28 mouse cellular contexts compared by ENCODE assay signal in genomic region chr10:29686982-29687381, GRCm38 (mm10).
DNase-seq lines count a peak whose midpoint lies in the region; ATAC-seq lines count a peak whose summit lies in the region.
"Had no signal": no experiment of that assay in that cellular context is flagged by ENCODE, and none has a peak within 500 bp of the region (broad histone marks: within the 10 kb centered on the region; RNA-seq: fewer than 3 reads in every experiment).

No protein-coding gene starts in this region.

- H3K4me2 ChIP-seq in kidney, embryonic 14.5 days (replicated peaks; ENCODE audit: low read depth, low read length), result no peak overlapping the region
- H3K4me2 ChIP-seq in neural tube, embryonic 12.5 days (replicated peaks), result no peak overlapping the region
- H3K4me2 ChIP-seq: embryonic facial prominence, embryonic 12.5 days; forebrain, embryonic 12.5 days; heart, embryonic 13.5 days; hindbrain, embryonic 14.5 days had no signal

- H3K36me3 ChIP-seq in kidney, embryonic 14.5 days (ENCODE audit: control insufficient read depth, insufficient read depth, low read length), result no peaks in the 10 kb centered on the region
- no peaks in the 10 kb centered on the region for H3K36me3 ChIP-seq in neural tube, embryonic 12.5 days
- H3K36me3 ChIP-seq: embryonic facial prominence, embryonic 12.5 days; forebrain, embryonic 12.5 days; heart, embryonic 10.5 days; heart, embryonic 13.5 days had no signal

- no peak overlapping the region for H3K27ac ChIP-seq in kidney, embryonic 14.5 days (ENCODE audit: low read depth, low read length)
- no peak overlapping the region for H3K27ac ChIP-seq in neural tube, embryonic 12.5 days
- H3K27ac ChIP-seq: embryonic facial prominence, embryonic 12.5 days; forebrain, embryonic 12.5 days; heart, adult 2 months; heart, embryonic 10.5 days; heart, embryonic 13.5 days; hindbrain, embryonic 14.5 days; hindbrain, postnatal 0 days had no signal

- no peak overlapping the region for H3K4me3 ChIP-seq in kidney, embryonic 14.5 days (ENCODE audit: low read length)
- no peak overlapping the region for H3K4me3 ChIP-seq in neural tube, embryonic 12.5 days
- H3K4me3 ChIP-seq: embryonic facial prominence, embryonic 12.5 days; erythroblast, embryonic 14.5 days; forebrain, embryonic 12.5 days; heart, adult 2 months; heart, embryonic 10.5 days; heart, embryonic 13.5 days had no signal

- DNase-seq in kidney, postnatal 25 days, result no peak
- no peak for DNase-seq in neural tube, embryonic 10.5 days (ENCODE audit: extremely low spot score, low spot score)
- peak; percentile 23 for DNase-seq in embryo, embryonic 11.5 days (ENCODE audit: low read depth, low spot score)
- no peak for DNase-seq in urinary bladder, postnatal 36 days (ENCODE audit: low spot score in 2 of 2)
- DNase-seq in ovary, postnatal 10 days (ENCODE audit: low spot score), result no peak
- DNase-seq: adrenal gland, adult 2 months; adrenal gland, postnatal 14 days; cerebellum, adult 11 months; cerebellum, adult 2 months; cerebellum, adult 9-11 months; cerebellum, postnatal 25 days; gastrocnemius, postnatal 10 days; gastrocnemius, postnatal 36 days; heart, adult 2 months; heart, postnatal 14 days; heart, postnatal 4 days had no signal

- no peaks in the 10 kb centered on the region for H3K27me3 ChIP-seq in kidney, embryonic 14.5 days (ENCODE audit: control insufficient read depth, insufficient read depth, low read length)
- H3K27me3 ChIP-seq in neural tube, embryonic 12.5 days (replicated peaks), result no peaks in the 10 kb centered on the region
- H3K27me3 ChIP-seq: embryonic facial prominence, embryonic 12.5 days; forebrain, embryonic 12.5 days; heart, embryonic 13.5 days had no signal

- H3K9ac ChIP-seq in kidney, embryonic 14.5 days (ENCODE audit: low read depth, low read length), result no peak overlapping the region
- H3K9ac ChIP-seq in neural tube, embryonic 12.5 days, result no peak overlapping the region
- H3K9ac ChIP-seq: embryonic facial prominence, embryonic 12.5 days; forebrain, embryonic 12.5 days; heart, embryonic 13.5 days; hindbrain, embryonic 14.5 days had no signal

- WGBS in kidney, embryonic 14.5 days, result 37% methylated on average over 5 of the region's 5 CpGs
- WGBS in neural tube, embryonic 12.5 days, result 36% methylated on average over 5 of the region's 5 CpGs

- H3K9me3 ChIP-seq in kidney, embryonic 14.5 days (ENCODE audit: control insufficient read depth, low read length), result no peaks in the 10 kb centered on the region
- no peaks in the 10 kb centered on the region for H3K9me3 ChIP-seq in neural tube, embryonic 12.5 days
- H3K9me3 ChIP-seq: embryonic facial prominence, embryonic 12.5 days; forebrain, embryonic 12.5 days; heart, embryonic 10.5 days; heart, embryonic 13.5 days had no signal

- ATAC-seq in kidney, embryonic 14.5 days (ENCODE audit: low FRiP score, low TSS enrichment), result peak; percentile 79; the same call in 1 of the 2 replicates
- ATAC-seq in neural tube, embryonic 12.5 days (ENCODE audit: low FRiP score, low read depth), result 0 out of 2 replicates have a peak, but pooled peaks have one; percentile 37
- ATAC-seq: CD4-positive, CD25-positive, alpha-beta regulatory T cell, adult 4 months; forebrain, embryonic 16.5 days; hindbrain, postnatal 0 days; inflammation-experienced regulatory T-cells, adult 6 months had no signal

- no peaks in the 10 kb centered on the region for H3K4me1 ChIP-seq in kidney, embryonic 14.5 days (ENCODE audit: control insufficient read depth, insufficient read depth, low read length)
- no peaks in the 10 kb centered on the region for H3K4me1 ChIP-seq in neural tube, embryonic 12.5 days
- H3K4me1 ChIP-seq: embryonic facial prominence, embryonic 12.5 days; forebrain, embryonic 12.5 days; heart, embryonic 10.5 days; heart, embryonic 13.5 days had no signal
